Mouse (Mus musculus) forebrain, embryonic 10.5 days (tissue): ENCODE measurements around the gene Acyp2. TPM values are rescaled to one million over a fixed set of nuclear protein-coding genes. Genes with fewer than 3 reads are reported as not detected.
"Not testable (repeated sequence)": the region's sequence is repeated elsewhere in the genome, so short reads cannot be mapped to it uniquely, and the experiment has no call there.

Experiments used
- DNase-seq: peaks from one replicate; pipeline ENCODE4 v3.0.0-alpha.2; 2017; ENCODE audit warnings: low spot score; ENCODE audit errors: extremely low spot score
- H3K27ac ChIP-seq: fragments of 300-500 bp; sonication (generic); 2 replicates; pipeline ENCODE4 v1.5.1; 2016; ENCODE audit warnings: mild to moderate bottlenecking
- H3K27me3 ChIP-seq: fragments of 300-500 bp; sonication (generic); 2 replicates; pipeline ENCODE4 v1.6.1; 2016; ENCODE audit warnings: mild to moderate bottlenecking; ENCODE audit not compliant: poor library complexity, severe bottlenecking
- H3K36me3 ChIP-seq: fragments of 300-500 bp; sonication (generic); replicated peaks from 2 replicates; pipeline ENCODE4 v1.6.1; 2016; ENCODE audit warnings: mild to moderate bottlenecking, moderate library complexity
- H3K4me1 ChIP-seq: fragments of 300-500 bp; sonication (generic); 2 replicates; pipeline ENCODE4 v1.6.1; 2016
- H3K4me3 ChIP-seq: fragments of 300-500 bp; sonication (generic); 2 replicates; pipeline ENCODE4 v1.5.1; 2016; ENCODE audit warnings: mild to moderate bottlenecking, moderate library complexity
- H3K9me3 ChIP-seq: fragments of 300-500 bp; sonication (generic); 2 replicates; pipeline ENCODE4 v1.6.1; 2016; ENCODE audit warnings: mild to moderate bottlenecking, moderate library complexity
- WGBS: fragments of 180-500 bp; shearing (Covaris S2); methylation state at CpG from one replicate; pipeline ENCODE4 v1.1.7; 2016; 5-methylcytosine and 5-hydroxymethylcytosine counted together
- polyA plus RNA-seq: library from polyadenylated mRNA; unstranded; fragments of >200 nt; fragmentation: Nextera tagmentation; extraction: Ambion mirVana; gene quantifications from 2 replicates; pipeline ENCODE4 v1.2.1, GENCODE M21; 2016

Gene Acyp2
- polyA plus RNA-seq: 6.4 and 7.7 TPM in 2 replicates

DNA sequence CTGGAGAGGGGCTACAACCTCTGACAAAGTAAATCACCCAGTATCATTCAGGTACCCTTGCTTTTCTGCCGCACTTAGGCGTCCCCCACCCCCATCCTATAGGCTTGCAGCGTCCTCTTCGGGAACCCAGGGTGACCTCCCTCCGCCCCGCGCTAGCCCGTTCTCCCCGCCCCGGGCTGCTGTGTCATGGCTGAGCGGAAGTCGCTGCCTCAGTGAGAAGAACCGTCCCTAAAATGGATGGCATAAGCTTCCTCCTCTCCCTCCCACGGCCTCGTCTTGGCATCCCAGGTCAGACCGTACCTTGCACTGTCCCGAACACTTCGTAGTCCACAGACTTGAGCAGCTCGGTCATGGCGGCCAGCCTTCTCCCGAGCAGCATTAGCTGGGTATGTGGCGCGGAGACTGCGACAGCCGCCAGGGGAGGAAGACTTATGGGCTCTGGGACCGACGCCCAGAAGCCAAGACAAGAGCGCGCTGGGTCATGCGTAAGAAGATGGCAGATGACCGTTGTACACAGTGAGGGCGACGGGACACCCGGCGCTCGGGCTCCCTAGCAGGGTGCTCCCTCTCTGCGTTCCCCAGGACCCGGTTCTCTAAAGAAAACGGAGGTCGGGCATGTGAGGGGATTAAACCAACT is at the start of gene Acyp2:
Acyp2 (minus strand) TSS at position 587 of the 637 bp plus-strand sequence.
- Histone ChIP-seq H3K27ac (peak within 1 kb of the TSS; percentile 94), H3K4me1 (peaks cover 11% of the 10 kb centered on the region), H3K36me3 (no peaks in the 10 kb centered on the region), H3K4me3 (peak within 1 kb of the TSS; percentile 68), H3K9me3 (no peaks in the 10 kb centered on the region), H3K27me3 (no peaks in the 10 kb centered on the region)
- WGBS: under 1% methylated on average over 40 of the region's 40 CpGs
- DNase-seq: peak; percentile 82

DNA sequence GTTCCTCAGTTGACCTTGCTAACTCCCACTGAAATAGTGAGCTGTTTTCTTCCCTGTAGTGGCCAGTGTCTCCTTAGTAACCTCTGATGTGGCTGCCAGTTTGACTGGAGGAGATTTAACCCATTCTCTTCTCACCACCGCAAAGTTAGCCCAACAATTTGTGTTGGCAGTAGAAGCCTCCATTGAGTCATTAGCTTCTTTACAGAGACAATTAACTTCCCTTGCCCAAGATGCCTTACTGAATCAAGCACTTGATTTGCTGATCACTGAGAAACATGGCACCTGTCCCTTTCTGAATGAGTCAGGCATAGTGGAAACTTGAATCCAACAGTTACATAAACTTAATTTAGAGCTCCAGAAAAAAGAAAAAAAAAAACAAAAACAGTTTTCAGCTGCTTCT is 40.0 kb upstream of the Acyp2 start:
- Histone ChIP-seq H3K4me1 (no peaks in the 10 kb centered on the region), H3K27me3 (no peaks in the 10 kb centered on the region), H3K27ac (no peak overlapping the region), H3K9me3 (no peaks in the 10 kb centered on the region), H3K4me3 (no peak overlapping the region), H3K36me3 (no peaks in the 10 kb centered on the region)
- 74% methylated on average over 1 of the region's 1 CpGs for WGBS
- no peak for DNase-seq

DNA sequence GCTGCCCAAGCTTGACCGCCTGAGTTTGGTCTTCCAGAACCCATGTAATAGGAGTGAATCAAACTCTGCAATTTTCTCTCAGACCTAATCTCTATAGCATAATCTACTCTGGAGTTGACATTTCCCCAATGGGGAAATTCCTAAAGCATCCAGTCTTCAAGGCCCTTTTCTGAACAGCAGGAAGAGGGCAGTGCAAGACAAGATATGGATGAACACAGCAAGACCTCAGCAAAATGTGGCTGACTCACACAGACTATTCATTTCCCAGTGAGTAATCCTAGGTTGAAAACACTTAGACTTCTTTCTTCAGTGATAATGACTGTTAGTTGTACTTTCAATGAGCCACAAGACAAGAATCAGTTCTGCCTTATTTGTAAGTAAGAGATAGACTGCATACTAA is 26.7 kb upstream of the Acyp2 start:
- no peak overlapping the region for H3K27ac ChIP-seq

DNA sequence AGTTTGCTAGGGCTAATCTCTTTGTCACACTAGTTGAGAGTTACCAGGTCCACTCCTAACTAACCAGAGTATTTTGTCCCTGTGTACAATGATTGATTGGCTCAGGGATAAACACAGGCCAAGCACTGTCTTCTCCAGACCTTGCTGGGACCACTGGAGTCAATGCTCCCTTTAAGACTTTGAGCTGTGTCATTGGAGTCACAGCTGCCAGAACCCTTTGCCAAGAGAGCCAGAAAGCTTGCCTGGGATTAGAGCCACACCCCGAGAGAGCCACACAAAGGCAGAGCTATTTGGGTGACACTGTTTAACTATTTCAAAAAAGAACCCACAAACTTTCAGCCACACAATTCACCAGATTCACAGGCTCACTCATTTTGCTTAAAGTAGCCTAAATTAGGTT is 23.3 kb upstream of the Acyp2 start:
- 47% methylated on average over 1 of the region's 1 CpGs for WGBS
- no peak overlapping the region for H3K4me3 ChIP-seq
- DNase-seq: no peak
- no peaks in the 10 kb centered on the region for H3K9me3 ChIP-seq
- no peaks in the 10 kb centered on the region for H3K36me3 ChIP-seq
- H3K27ac ChIP-seq: no peak overlapping the region
- no peaks in the 10 kb centered on the region for H3K27me3 ChIP-seq
- no peaks in the 10 kb centered on the region for H3K4me1 ChIP-seq

More for the DNA sequence above, 26.7 kb upstream of the Acyp2 start:
- no peak overlapping the region for H3K4me3 ChIP-seq
- H3K9me3 ChIP-seq: no peaks in the 10 kb centered on the region
- WGBS: 78% methylated on average over 1 of the region's 1 CpGs
- no peaks in the 10 kb centered on the region for H3K27me3 ChIP-seq
- H3K36me3 ChIP-seq: no peaks in the 10 kb centered on the region
- H3K4me1 ChIP-seq: no peaks in the 10 kb centered on the region
- DNase-seq: no peak

DNA sequence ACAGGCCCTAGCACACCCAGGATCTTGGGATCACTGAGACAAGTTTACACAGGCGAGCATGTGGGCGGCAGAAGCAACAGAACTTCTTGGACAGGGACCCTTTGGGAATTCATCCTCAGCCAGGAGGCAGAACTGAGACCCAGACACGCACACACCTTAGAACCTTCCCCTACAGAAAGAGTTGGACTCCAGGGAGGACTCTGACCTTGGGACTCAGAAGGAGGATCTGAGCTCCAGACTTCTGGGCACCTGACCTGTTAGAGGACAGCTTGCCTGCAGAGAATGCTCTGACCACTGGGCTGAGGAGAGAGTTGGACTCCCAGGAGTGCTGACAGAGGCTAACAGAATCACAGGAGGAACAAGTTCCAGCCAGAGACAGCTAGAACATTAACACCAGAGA is 13.6 kb upstream of the Acyp2 start:
- no peaks in the 10 kb centered on the region for H3K36me3 ChIP-seq
- H3K4me3 ChIP-seq: no peak overlapping the region
- no peaks in the 10 kb centered on the region for H3K27me3 ChIP-seq
- 84% methylated on average over 3 of the region's 3 CpGs for WGBS
- no peaks in the 10 kb centered on the region for H3K9me3 ChIP-seq
- no peak for DNase-seq
- no peaks in the 10 kb centered on the region for H3K4me1 ChIP-seq
- H3K27ac ChIP-seq: no peak overlapping the region

DNA sequence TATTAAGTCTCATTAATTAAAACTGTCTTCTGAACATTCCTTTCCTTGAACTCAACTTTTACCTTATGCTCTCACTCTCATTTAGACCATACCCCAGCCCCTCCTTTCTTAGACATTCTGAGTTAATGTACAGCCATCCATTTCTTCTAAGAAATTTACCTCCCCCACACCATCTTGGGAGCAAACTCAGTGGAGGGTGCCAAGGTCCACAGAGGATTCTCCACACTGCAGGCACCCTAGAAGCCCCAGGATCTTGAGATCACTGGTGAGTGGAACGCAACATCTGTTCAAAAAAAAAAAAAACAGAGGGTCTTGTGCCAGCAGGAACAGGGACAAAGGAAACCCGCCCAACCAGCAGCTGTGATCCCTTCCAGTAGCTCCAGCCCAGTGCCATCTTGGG is 13.2 kb upstream of the Acyp2 start:
- WGBS: 67% methylated on average over 2 of the region's 2 CpGs
- H3K9me3 ChIP-seq: no peaks in the 10 kb centered on the region

DNA sequence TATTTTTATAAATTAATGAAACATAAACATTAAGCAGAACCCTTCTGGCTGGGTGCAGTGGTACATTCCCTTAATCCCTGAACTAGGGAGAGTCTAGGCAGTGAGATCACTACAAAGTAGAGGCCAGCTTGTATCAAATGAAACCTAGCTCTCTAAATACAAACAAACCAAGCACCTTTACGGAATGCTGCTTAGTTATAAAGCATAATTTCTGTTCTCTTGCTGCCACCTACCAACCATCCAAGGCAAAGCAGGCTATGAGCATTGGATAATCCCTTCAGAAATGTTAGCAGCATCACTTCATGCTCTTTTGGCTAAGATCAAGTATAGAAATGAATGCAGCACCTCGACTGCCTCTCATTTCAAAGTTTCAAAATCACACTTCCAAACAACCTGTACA is 7.7 kb upstream of the Acyp2 start:
- H3K27ac ChIP-seq: no peak overlapping the region
- 38% methylated on average over 2 of the region's 2 CpGs for WGBS
- DNase-seq: no peak

More for the DNA sequence above, 13.2 kb upstream of the Acyp2 start:
- Histone ChIP-seq H3K4me3 (no peak overlapping the region), H3K36me3 (no peaks in the 10 kb centered on the region), H3K4me1 (no peaks in the 10 kb centered on the region), H3K27ac (no peak overlapping the region), H3K27me3 (no peaks in the 10 kb centered on the region)
- no peak for DNase-seq

DNA sequence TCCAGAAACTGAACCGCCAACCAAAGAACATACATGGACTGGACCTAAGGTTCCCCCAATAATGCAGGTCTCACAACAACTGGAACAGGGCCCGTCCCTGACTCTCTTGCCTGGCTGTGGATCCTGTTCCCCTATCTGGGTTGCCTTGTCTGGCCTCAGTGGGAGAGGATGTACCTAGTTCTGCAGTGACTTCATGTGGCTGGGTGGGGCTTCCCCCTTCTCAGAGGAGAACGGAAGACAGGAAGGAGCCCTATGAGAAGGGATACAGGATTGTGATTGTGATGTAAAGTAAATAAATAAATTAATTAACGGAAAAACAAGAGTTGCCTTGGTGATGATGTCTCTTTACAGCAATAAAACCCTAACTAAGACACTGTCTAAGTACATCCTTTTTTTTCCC is 6.7 kb upstream of the Acyp2 start:
- 91% methylated on average over 4 of the region's 4 CpGs for WGBS

More for the DNA sequence above, 7.7 kb upstream of the Acyp2 start:
- no peaks in the 10 kb centered on the region for H3K36me3 ChIP-seq
- no peaks in the 10 kb centered on the region for H3K27me3 ChIP-seq
- no peak overlapping the region for H3K4me3 ChIP-seq
- no peaks in the 10 kb centered on the region for H3K4me1 ChIP-seq
- no peaks in the 10 kb centered on the region for H3K9me3 ChIP-seq

DNA sequence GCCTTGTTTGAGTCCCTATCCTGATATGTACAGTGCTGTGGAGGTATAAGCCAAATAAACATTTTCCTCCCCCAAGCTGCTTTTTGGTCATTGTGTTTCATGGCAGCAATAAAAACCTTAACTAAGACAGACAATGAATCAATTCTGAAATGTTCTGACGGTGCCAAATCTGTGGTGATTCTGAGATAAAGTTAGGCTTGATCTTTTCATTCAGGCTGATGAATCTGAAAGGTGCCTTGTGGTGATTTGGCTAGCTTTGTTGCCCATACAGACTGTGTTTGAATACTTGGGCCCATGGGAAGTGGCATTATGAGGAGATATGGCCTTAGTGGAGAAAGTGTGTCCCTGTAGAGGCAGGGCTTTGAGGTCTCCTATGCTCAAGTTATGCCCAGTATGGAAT is 1.0 kb upstream of the Acyp2 start:
- 93% methylated on average over 1 of the region's 1 CpGs for WGBS
- Histone ChIP-seq H3K9me3 (no peaks in the 10 kb centered on the region), H3K4me3 (no peak overlapping the region), H3K27me3 (no peaks in the 10 kb centered on the region), H3K27ac (no peak overlapping the region), H3K36me3 (no peaks in the 10 kb centered on the region), H3K4me1 (peaks cover 5% of the 10 kb centered on the region)
- DNase-seq: no peak

More for the DNA sequence above, 6.7 kb upstream of the Acyp2 start:
- no peaks in the 10 kb centered on the region for H3K4me1 ChIP-seq
- no peaks in the 10 kb centered on the region for H3K9me3 ChIP-seq
- DNase-seq: no peak
- no peaks in the 10 kb centered on the region for H3K27me3 ChIP-seq
- no peak overlapping the region for H3K4me3 ChIP-seq
- no peaks in the 10 kb centered on the region for H3K36me3 ChIP-seq
- H3K27ac ChIP-seq: no peak overlapping the region

DNA sequence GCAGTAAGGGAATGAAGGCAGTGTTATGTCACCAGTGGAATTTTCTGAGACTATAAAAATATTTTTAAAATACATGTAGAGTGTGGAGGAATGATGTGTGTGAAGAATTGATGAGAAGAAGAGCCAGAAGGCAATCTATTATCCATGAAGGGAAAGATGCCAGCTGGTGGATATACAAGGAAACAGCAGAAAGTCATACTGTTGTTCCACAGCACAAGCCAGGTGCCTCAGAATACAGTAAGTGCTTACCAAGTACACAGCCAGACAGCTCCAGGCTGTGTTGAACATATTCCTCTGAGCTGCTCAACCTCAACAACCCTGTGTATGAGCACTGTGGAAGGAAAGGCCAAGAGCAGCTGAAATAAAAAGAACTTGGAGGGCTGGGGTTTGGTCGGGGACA is 13.7 kb downstream of the Acyp2 start:
- WGBS: 89% methylated on average over 1 of the region's 1 CpGs
- Histone ChIP-seq H3K4me1 (no peaks in the 10 kb centered on the region), H3K9me3 (no peaks in the 10 kb centered on the region), H3K27ac (no peak overlapping the region), H3K4me3 (no peak overlapping the region), H3K27me3 (no peaks in the 10 kb centered on the region), H3K36me3 (no peaks in the 10 kb centered on the region)
- DNase-seq: no peak

DNA sequence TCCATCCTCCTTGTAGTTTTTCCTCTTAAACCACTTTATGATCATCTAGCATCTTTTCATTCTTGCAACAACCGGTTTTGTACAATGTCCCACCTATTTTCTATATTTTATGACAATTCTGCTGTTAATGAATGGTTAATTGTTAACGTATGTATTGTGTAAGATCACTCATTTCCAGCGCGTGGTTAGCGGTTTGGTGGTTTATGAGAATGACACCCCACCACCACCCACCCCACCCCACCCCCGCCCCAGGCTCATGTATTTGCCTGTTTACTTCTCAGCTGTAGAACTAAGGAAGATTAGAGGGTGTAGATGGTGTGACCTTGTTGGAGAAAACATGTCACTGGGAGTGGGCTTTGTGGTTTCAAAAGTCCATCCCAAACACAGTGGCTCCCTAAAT is 18.9 kb downstream of the Acyp2 start:
- H3K36me3 ChIP-seq: no peaks in the 10 kb centered on the region
- H3K27me3 ChIP-seq: no peaks in the 10 kb centered on the region
- no peak overlapping the region for H3K27ac ChIP-seq
- no peaks in the 10 kb centered on the region for H3K9me3 ChIP-seq
- H3K4me1 ChIP-seq: no peaks in the 10 kb centered on the region
- no peak overlapping the region for H3K4me3 ChIP-seq
- WGBS: 89% methylated on average over 6 of the region's 6 CpGs
- no peak for DNase-seq

DNA sequence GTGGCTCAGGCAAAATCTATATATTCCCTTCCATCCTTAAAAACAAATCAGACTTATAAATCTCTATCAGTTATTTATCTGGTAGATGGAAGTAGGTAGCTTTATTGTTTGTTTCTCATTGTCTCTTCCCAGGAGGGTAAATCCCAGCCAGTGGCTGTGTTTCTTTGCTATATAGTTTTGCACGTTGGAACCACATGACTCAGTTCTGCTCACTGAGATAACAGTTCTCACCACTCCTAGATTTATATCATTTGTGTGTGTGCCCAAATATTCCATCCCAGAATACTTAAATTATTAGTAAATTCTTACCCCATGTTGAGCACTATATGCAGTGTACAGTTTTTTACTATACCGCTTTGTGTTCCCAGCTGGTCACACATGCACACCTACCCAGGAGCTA is 26.2 kb downstream of the Acyp2 start:
- Histone ChIP-seq H3K4me3 (no peak overlapping the region), H3K27me3 (no peaks in the 10 kb centered on the region), H3K4me1 (no peaks in the 10 kb centered on the region), H3K27ac (no peak overlapping the region), H3K9me3 (no peaks in the 10 kb centered on the region), H3K36me3 (no peaks in the 10 kb centered on the region)
- DNase-seq: no peak
- WGBS: 89% methylated on average over 2 of the region's 2 CpGs

DNA sequence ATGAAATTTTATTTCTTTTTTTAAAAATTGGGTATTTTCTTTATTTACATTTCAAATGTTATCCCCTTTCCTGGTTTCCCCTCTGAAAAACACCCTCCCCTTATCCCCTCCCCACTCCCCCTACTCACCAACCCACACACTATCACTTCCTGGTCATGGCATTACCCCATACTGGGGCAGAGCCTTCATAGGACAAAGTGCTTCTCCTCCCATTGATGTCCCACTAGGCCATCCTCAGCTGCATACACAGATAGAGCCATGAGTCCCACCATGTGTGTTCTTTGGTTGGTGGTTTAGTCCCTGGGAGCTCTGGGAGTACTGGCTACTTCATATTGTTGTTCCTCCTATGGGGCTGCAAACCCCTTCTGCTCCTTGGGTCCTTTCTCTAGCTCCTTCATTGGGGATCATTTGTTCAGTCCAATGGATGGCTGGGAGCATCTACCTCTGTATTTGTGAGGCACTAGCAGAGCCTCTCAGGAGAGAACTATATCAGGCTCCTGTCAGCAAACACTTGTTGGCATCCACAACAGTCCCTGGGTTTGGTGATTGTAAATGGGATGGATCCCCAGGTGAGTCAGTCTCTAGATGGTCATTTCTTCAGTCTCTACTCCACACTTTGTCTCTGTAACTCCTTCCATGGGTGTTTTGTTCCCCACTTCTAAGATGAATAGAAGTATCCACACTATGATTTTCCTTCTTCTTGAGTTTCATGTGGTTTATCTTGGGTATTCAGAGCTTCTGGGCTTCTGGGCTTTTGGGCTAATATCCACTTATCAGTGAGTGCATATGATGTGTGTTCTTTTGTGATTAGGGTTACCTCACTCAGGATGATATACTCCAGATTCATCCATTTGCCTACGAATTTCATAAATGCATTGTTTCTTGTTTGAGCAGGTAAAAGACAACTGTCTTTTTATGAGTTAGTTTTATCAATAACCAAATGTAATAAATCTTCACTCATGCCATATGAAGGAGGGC is 27.7 kb downstream of the Acyp2 start:
- H3K36me3 ChIP-seq, H3K4me3 ChIP-seq, DNase-seq, H3K9me3 ChIP-seq, H3K27ac ChIP-seq, H3K4me1 ChIP-seq, H3K27me3 ChIP-seq: not testable (repeated sequence)
- 83% methylated on average over 1 of the region's 1 CpGs for WGBS
